Mouse (Mus musculus): Measurements from ENCODE around the gene Omp. TPM values are rescaled to one million over a fixed set of nuclear protein-coding genes. Genes with fewer than 3 reads are reported as not detected.
A peak's percentile ranks its signal among the peaks of the same experiment; 100 is the strongest.

Gene Omp
- total RNA-seq, 2 experiments from 2014 or later = 0.60 to 0.66 TPM

- peak; percentile 21 to 38 for DNase-seq (ENCODE audit: low spot score in 2 of 2)
Observed at GRCm38 (mm10) chr7:98171141-98172073, 26.1 kb upstream of the Omp start.

GRCm38 (mm10) chr7:98164999-98165528 lies 19.8 kb upstream of the Omp start:
- DNase-seq (ENCODE audit: low spot score in 2 of 2) = peak in 1 of 2 experiments; percentile 37

- no peak for DNase-seq (ENCODE audit: low spot score in 2 of 2)
Observed at GRCm38 (mm10) chr7:98164382-98164998, 19.2 kb upstream of the Omp start.

- no peak for DNase-seq (ENCODE audit: low spot score in 2 of 2)
Observed at GRCm38 (mm10) chr7:98163700-98164099, 18.4 kb upstream of the Omp start.

GRCm38 (mm10) chr7:98162239-98162638 lies 16.9 kb upstream of the Omp start:
- DNase-seq (ENCODE audit: low spot score in 2 of 2) = no peak

GRCm38 (mm10) chr7:98160041-98160740 lies 14.9 kb upstream of the Omp start:
- DNase-seq (ENCODE audit: low spot score in 2 of 2) = no peak

- DNase-seq (ENCODE audit: low spot score in 2 of 2) = no peak
Observed at GRCm38 (mm10) chr7:98158481-98158880, 13.2 kb upstream of the Omp start.

GRCm38 (mm10) chr7:98157636-98158332 lies 12.5 kb upstream of the Omp start:
- DNase-seq (ENCODE audit: low spot score in 2 of 2) = no peak

GRCm38 (mm10) chr7:98156280-98156665 lies 11.0 kb upstream of the Omp start:
- DNase-seq (ENCODE audit: low spot score in 2 of 2) = no peak

- DNase-seq (ENCODE audit: low spot score in 2 of 2) = peak; percentile 71 to 75
Observed at GRCm38 (mm10) chr7:98155546-98156279, 10.4 kb upstream of the Omp start.

- no peak for DNase-seq (ENCODE audit: low spot score in 2 of 2)
Observed at GRCm38 (mm10) chr7:98153892-98154291, 8.6 kb upstream of the Omp start.

GRCm38 (mm10) chr7:98153345-98153744 lies 8.0 kb upstream of the Omp start:
- DNase-seq (ENCODE audit: low spot score in 2 of 2) = no peak

GRCm38 (mm10) chr7:98152400-98152799 lies 7.1 kb upstream of the Omp start:
- DNase-seq (ENCODE audit: low spot score in 2 of 2) = no peak

- no peak for DNase-seq (ENCODE audit: low spot score in 2 of 2)
Observed at GRCm38 (mm10) chr7:98150525-98150924, 5.2 kb upstream of the Omp start.

GRCm38 (mm10) chr7:98149802-98150201 lies 4.5 kb upstream of the Omp start:
- no peak for DNase-seq (ENCODE audit: low spot score in 2 of 2)

- DNase-seq (ENCODE audit: low spot score in 2 of 2) = no peak
Observed at GRCm38 (mm10) chr7:98148721-98149407, 3.6 kb upstream of the Omp start.

GRCm38 (mm10) chr7:98147766-98148165 lies 2.5 kb upstream of the Omp start:
- DNase-seq (ENCODE audit: low spot score in 2 of 2) = no peak

- DNase-seq (ENCODE audit: low spot score in 2 of 2) = peak in 1 of 2 experiments; percentile 30
Observed at GRCm38 (mm10) chr7:98146447-98146845, 1.1 kb upstream of the Omp start.

GRCm38 (mm10) chr7:98145842-98146446 lies 642 bp upstream of the Omp start:
- peak in 1 of 2 experiments; percentile 39 for DNase-seq (ENCODE audit: low spot score in 2 of 2)

Measured in left cerebral cortex, adult 18-20 months (tissue).